Mouse (Mus musculus) macrophage (primary cell): ENCODE measurements at regions not wholly inside any gene's neighbourhood (a gene's known extent, or its start where the extent isn't known, plus 50 kb on each side); places are given as distances from the start of the nearest gene placed in this dataset.
A peak's percentile ranks its signal among the peaks of the same experiment; 100 is the strongest.
"Not testable (repeated sequence)": the region's sequence is repeated elsewhere in the genome, so short reads cannot be mapped to it uniquely, and the experiment has no call there.

Experiments used
- H3K27ac ChIP-seq: fragments of 350-480 bp; formaldehyde crosslinking; 2 replicates; pipeline ENCODE4 v1.9.0; 2021
- H3K36me3 ChIP-seq: fragments of 350-480 bp; formaldehyde crosslinking; 2 replicates; pipeline ENCODE4 v1.9.0; 2021; ENCODE audit errors: inconsistent target
- H3K4me3 ChIP-seq: fragments of 350-480 bp; formaldehyde crosslinking; 2 replicates; pipeline ENCODE4 v1.9.0; 2021; ENCODE audit errors: inconsistent target
- H3K79me2 ChIP-seq: fragments of 350-480 bp; formaldehyde crosslinking; 2 replicates; pipeline ENCODE4 v1.9.0; 2021; ENCODE audit errors: inconsistent target
- WGBS: methylation state at CpG from one replicate; pipeline ENCODE4 v1.1.7; 2026; ENCODE audit warnings: inconsistent platforms; ENCODE audit not compliant: missing documents; 5-methylcytosine and 5-hydroxymethylcytosine counted together

- no peak overlapping the region for H3K4me3 ChIP-seq
- H3K79me2 ChIP-seq: no peaks in the 10 kb centered on the region
- WGBS: 2% methylated on average over 4 of the region's 4 CpGs
- peak overlapping the region; percentile 70 for H3K27ac ChIP-seq
- no peaks in the 10 kb centered on the region for H3K36me3 ChIP-seq
Observed at GRCm38 (mm10) chr7:129759848-129760247, 168.2 kb downstream of the Wdr11 start.

GRCm38 (mm10) chr7:129760386-129760785, 168.7 kb downstream of the Wdr11 start:
- Histone ChIP-seq H3K4me3 (no peak overlapping the region), H3K27ac (peak overlapping the region; percentile 70), H3K36me3 (no peaks in the 10 kb centered on the region), H3K79me2 (no peaks in the 10 kb centered on the region)
- WGBS: 75% methylated on average over 2 of the region's 2 CpGs

- WGBS: 54% methylated on average over 5 of the region's 5 CpGs
- Histone ChIP-seq H3K79me2 (no peaks in the 10 kb centered on the region), H3K36me3 (no peaks in the 10 kb centered on the region), H3K27ac (no peak overlapping the region), H3K4me3 (no peak overlapping the region)
Observed at GRCm38 (mm10) chr7:129763754-129764153, 172.1 kb downstream of the Wdr11 start.

- no peak overlapping the region for H3K27ac ChIP-seq
- no peak overlapping the region for H3K4me3 ChIP-seq
- no peaks in the 10 kb centered on the region for H3K79me2 ChIP-seq
- 95% methylated on average over 5 of the region's 5 CpGs for WGBS
- no peaks in the 10 kb centered on the region for H3K36me3 ChIP-seq
Observed at GRCm38 (mm10) chr7:129764456-129764970, 172.8 kb downstream of the Wdr11 start.

GRCm38 (mm10) chr7:129765681-129766080, 174.0 kb downstream of the Wdr11 start:
- Histone ChIP-seq H3K27ac (no peak overlapping the region), H3K36me3 (no peaks in the 10 kb centered on the region), H3K4me3 (no peak overlapping the region), H3K79me2 (no peaks in the 10 kb centered on the region)
- 96% methylated on average over 7 of the region's 7 CpGs for WGBS

DNA sequence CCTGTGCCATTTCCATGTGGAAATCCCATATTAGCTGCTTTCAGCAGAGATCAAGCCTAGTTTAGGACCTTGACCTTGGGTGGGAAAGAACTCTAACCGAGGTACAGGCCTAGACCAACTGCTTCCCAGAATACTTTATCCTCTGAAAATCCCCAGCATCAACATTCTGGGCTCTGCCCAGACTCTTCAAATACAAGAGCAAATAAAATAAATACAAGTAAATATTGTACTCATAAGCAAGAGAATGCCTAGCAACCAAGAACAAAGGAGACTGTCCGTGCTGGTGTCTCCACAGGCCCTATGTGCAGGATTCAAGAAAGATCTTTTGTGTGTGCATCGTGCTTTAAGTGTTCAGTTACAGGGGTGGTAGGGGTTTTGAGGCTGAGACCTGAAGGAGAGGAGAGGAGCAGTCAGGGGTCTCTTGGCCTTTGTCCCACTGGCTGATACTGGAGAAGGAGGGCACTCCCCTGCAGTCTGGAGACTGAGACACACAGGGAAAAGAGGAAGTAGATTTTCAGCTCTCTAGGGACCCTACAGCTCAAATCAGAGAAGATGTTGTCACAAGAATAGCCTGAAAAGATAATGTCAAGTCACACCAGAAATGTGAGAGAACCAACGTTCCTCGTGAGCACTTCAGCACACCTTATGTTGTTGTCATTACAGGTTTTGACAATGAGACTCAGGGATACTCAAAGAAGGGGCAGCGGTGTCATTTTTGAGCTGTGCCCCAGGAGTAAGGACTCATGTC, 174.6 kb downstream of the Wdr11 start:
- no peak overlapping the region for H3K4me3 ChIP-seq
- no peaks in the 10 kb centered on the region for H3K36me3 ChIP-seq
- no peaks in the 10 kb centered on the region for H3K79me2 ChIP-seq
- WGBS: 57% methylated on average over 5 of the region's 6 CpGs
- H3K27ac ChIP-seq: no peak overlapping the region

- not testable (repeated sequence) for H3K79me2 ChIP-seq, H3K36me3 ChIP-seq, H3K27ac ChIP-seq, H3K4me3 ChIP-seq
- 80% methylated on average over 1 of the region's 1 CpGs for WGBS
Observed at GRCm38 (mm10) chr7:129769673-129770072, 178.0 kb downstream of the Wdr11 start.

DNA sequence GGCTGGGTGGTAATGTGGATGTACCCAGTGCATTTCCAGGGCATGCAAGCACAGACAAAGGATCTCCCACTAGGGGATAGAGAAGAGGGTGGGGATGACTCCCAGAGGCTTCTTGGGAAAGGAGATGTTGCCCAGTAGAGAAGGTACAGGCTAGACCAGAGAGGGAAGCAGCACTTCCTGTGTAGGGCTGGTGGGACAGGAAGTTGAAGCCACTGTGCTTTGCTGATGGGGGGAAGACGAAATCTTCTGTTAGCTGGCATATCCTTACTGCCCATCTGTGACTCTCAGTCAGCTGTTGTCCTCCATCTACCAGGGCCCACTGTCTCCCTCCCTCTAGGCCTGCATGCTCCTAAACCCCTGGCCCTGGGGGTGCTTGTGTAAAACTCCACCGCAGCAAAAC, 180.2 kb downstream of the Wdr11 start:
- Histone ChIP-seq H3K36me3 (no peaks in the 10 kb centered on the region), H3K27ac (no peak overlapping the region), H3K79me2 (no peaks in the 10 kb centered on the region), H3K4me3 (no peak overlapping the region)
- 60% methylated on average over 2 of the region's 2 CpGs for WGBS

DNA sequence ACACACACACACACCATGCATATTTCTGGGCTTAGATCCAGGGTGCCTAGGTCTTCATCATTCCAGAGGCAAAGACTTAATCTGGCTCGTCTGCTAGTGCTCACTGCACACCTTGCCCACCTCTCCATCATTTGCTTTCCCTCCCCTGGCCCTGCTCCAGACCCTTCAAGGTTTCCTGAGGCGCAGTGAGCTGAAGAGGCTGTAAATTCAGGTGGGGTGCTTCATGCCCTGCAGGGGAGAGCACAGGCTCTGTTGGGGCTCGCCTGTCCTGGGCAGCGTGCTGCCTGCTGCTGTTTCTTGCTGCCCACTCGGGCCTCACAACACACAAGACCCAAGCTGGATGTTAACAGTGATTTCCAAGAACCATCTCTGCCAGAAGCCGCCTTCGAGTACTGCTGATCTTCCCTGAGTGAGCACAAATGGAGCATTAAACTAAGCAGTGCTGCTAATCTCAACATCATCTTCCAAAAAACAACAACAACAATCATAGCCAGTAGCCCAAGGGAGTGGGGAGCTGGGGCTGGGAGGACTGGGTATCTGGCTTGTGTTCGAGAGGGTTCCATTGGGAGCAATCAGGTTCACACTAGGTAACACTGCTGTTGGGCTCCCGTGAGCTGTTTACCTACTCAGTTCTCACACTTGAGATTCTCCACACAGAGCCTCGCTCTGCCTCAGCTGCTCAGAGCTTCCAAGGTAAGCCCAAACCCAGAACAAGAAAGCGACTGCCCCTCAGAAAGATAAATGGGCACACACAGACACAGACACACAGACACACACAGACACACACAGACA, 181.1 kb downstream of the Wdr11 start:
- Histone ChIP-seq H3K4me3 (no peak overlapping the region), H3K36me3 (no peaks in the 10 kb centered on the region)
- WGBS: 97% methylated on average over 11 of the region's 11 CpGs

GRCm38 (mm10) chr7:129774261-129774861, 182.7 kb downstream of the Wdr11 start:
- H3K4me3 ChIP-seq: no peak overlapping the region
- 59% methylated on average over 17 of the region's 17 CpGs for whole genome bisulfite sequencing
- H3K36me3 ChIP-seq: no peaks in the 10 kb centered on the region
- no peaks in the 10 kb centered on the region for H3K79me2 ChIP-seq
- H3K27ac ChIP-seq: no peak overlapping the region

More for the DNA sequence above, 181.1 kb downstream of the Wdr11 start:
- no peak overlapping the region for H3K27ac ChIP-seq
- H3K79me2 ChIP-seq: no peaks in the 10 kb centered on the region

DNA sequence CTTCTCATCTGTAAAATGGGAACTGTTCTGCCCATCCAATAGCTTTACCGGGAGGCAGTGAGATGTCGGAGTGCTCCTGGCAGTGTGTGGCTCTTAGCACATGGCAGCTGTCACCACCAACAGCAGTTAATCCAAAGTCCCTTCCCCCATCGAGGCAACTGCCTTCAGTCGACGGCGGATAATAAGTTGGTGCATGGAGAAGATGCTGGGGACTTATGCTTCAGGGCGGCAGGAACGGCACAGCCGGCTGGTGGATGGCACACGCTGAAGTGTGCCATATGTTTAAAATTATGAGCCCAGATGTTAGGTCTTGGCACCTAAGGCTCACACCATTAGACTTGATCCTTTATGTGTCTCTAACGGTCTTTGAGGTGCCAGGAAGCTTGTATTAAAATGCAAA, 183.5 kb downstream of the Wdr11 start:
- 89% methylated on average over 11 of the region's 11 CpGs for WGBS
- no peaks in the 10 kb centered on the region for H3K79me2 ChIP-seq
- no peak overlapping the region for H3K4me3 ChIP-seq
- no peaks in the 10 kb centered on the region for H3K36me3 ChIP-seq
- H3K27ac ChIP-seq: no peak overlapping the region

DNA sequence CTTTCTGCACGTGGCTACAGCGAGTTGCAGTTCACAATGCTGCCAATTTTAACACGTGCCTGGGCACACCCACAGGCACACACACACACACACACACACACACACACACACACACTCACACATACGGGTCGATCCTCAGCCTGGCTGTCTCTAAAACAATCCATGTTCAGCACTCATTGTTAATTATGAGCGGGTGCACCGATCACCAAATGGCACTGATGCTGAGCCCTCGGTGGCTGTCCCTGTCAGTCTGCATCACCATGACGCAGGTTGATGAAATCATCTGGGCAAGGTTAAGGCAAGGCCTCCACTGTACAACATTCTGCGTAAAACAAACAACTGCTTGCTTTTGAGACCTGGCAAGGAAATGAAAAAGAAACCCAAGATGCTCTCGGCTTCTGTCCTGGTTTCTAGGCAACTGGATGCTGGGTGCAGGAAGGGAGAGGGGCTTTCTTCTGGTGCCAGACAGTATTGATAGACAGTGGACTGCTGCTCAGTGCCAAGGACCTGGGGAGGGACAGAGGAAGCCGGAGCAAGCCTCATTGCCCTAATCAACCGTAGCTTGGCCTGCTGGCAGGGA, 187.3 kb downstream of the Wdr11 start:
- 78% methylated on average over 11 of the region's 13 CpGs for WGBS

GRCm38 (mm10) chr7:129779939-129780338, 188.3 kb downstream of the Wdr11 start:
- no peak overlapping the region for H3K4me3 ChIP-seq
- H3K36me3 ChIP-seq: no peaks in the 10 kb centered on the region
- WGBS: 93% methylated on average over 6 of the region's 6 CpGs
- H3K79me2 ChIP-seq: no peaks in the 10 kb centered on the region
- H3K27ac ChIP-seq: no peak overlapping the region

More for the DNA sequence above, 187.3 kb downstream of the Wdr11 start:
- Histone ChIP-seq H3K36me3 (no peaks in the 10 kb centered on the region), H3K27ac (no peak overlapping the region), H3K79me2 (no peaks in the 10 kb centered on the region), H3K4me3 (no peak overlapping the region)

GRCm38 (mm10) chr7:129781756-129782155, 190.1 kb downstream of the Wdr11 start:
- Histone ChIP-seq H3K27ac (no peak overlapping the region), H3K4me3 (no peak overlapping the region), H3K36me3 (no peaks in the 10 kb centered on the region), H3K79me2 (no peaks in the 10 kb centered on the region)
- WGBS: 86% methylated on average over 3 of the region's 3 CpGs
